Mouse (Mus musculus): ENCODE measurements around the gene Fam184a.
"Not testable (repeated sequence)": the region's sequence is repeated elsewhere in the genome, so short reads cannot be mapped to it uniquely, and the experiment has no call there.

Fam184a gene

DNA sequence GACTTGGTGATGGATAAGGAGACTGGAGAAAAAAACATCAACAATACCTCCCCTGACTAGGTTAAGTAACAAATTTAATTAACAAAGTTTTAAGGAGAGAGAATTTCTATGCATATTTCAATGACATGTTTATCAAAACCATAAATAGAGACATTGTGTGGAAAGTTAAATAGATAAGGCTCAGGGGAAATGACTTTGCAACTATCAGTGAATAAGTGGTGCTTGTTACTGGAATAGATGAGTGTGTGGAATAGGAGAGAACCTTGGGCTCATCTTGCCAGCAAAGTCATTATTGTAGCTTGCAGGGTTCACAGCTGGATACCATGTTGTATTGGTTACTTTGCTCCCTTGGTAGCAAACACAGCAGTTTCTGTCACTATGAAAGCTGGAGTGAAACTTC lies 59.7 kb downstream of the Fam184a start:
- DNase-seq (ENCODE audit: extremely low spot score, low spot score): no peak

DNA sequence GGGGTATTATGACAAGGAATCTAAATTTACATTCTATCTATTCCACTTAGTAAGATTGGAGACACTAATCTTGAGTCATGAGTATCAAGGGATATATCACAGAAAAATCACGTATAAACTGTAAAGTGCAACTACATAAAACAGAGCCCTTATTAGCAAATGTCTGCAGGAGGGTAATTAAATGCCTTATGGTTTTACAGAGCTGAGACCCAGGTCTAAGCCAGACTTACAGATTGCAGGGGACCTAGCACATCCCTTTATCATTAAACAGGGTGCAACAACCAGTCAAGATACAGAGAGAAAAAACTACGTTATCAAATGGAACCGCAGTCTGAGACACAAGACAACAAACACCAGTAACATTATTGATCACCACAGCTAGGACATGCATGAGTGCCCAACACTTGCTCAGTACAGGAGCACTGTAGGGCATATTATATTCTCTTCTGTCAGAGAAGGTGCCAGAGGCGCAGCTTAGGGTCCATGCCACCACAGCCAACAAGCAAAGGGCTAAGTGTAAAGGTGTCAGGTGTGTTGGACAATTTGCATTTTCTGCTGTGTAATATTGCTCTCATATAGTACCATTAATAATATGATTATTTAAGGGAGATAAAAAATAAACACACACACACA lies 61.9 kb downstream of the Fam184a start:
- DNase-seq (ENCODE audit: extremely low spot score, low spot score): no peak

DNA sequence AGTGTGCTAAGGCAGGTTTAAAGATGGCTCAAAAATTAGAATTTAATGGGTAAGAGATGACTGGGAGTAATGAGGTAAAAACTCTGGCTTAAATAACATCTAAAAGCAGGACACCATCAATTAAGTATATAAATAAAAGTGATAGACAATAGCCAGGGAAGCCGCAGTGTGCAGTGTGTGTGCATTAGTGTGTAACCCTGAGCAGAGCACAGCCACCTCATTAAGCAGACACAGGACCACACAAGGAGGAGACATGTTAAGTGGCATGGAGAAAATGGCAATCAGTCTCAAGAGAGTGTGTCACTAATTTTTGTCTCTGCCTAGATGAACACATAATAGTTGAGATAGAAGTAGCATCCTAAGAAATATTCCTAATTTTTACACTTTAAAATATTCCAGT lies 62.4 kb downstream of the Fam184a start:
- DNase-seq (ENCODE audit: extremely low spot score, low spot score): no peak

DNA sequence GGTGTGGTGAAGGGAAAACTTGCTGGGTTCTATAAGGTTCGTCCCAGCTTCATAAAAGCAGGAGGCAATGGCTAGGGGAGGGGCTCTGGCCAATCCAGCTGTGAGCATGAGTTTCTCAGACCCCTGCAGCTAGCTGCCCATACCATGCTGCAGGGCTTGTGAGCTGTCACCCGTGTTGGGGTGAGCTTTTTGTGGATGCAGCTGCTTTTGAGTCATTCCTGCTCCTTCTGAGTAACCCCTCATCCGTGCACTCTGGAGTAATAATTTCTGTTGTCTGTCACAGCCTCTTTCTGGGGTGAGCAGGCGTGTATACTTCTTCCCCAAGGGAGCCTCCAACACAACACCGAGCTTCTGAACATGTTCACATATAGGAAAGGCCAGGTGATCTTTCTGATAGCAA lies 63.0 kb downstream of the Fam184a start:
- DNase-seq (ENCODE audit: extremely low spot score, low spot score): no peak

DNA sequence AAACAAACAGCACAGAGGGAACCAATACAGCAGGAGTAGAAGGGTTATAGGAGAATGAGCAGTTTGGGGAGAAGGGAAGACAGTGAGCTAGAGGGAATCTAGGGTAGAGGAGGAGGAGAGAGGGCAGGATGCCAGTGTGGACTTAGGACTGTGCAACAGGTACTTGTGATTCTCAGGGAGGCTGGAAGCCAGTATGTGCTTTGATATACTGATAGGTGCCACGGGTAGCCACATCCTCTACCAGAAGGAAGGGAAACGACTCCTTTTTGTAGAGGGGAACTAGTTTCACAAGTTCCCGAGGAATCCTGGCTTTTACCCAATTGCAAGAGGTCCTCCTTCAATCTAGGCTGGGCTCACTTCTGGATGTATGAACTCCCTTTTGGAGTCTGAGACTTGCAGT lies 65.1 kb downstream of the Fam184a start:
- no peak for DNase-seq (ENCODE audit: extremely low spot score, low spot score)

DNA sequence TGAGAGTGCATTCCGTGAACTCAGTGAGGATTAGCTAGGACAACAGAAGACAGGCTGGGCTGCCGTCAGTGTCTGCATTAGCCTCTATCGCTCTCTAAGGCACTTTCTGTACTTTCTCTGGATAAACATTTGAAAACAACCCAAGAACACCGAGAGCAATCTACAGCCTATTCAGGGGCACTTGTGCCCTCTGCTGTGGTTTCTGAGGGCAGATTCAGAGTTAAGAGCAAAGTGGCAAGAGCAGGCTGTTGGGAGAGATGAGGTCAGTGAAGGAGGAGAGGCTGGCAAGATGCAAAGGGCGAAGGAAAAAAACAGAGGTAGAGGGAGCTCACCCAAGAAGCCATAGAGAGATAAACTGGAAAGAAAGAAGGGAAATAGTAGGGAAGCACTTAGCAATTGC lies 67.7 kb downstream of the Fam184a start:
- no peak for DNase-seq (ENCODE audit: extremely low spot score, low spot score)

DNA sequence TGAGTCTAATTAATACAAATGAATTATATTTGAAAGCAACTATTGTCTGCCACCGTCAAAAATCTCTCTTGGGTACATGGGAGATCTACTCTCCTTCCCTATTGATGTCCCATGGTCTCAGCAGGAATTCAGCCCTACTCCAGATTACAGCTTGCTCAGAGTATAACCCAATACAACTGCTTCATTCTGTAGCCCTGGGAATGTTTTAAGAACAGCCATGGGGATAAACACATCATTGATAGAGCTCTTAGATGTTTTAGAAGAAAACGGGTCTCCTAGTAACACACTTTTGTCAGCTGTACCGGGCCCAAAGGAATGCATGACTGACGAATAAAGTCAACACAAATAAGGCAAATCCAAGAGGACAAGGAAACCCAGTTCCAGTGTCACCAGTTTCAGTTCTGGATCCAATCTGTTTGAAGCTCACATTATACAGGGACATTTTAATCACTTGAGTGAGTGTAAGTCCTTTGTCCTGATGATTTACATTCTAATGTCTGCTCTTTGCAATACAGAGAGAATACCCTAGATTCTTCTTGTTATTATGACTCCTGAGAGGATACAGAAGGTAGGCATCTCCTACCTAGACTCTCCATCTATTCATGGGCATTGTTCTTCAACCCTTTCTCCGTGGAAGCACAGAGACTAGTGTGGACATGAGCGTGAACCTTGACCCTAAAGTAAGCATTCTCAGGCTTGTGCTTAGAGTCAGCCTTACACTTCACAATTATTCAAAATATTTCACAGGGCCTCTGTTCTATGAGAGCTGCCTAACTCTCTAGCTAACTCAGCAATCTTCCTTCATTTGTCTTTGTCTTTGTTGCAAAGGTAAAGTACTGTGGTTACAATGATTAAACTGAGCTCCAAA lies 71.0 kb downstream of the Fam184a start:
- no peak for DNase-seq (ENCODE audit: extremely low spot score, low spot score)

DNA sequence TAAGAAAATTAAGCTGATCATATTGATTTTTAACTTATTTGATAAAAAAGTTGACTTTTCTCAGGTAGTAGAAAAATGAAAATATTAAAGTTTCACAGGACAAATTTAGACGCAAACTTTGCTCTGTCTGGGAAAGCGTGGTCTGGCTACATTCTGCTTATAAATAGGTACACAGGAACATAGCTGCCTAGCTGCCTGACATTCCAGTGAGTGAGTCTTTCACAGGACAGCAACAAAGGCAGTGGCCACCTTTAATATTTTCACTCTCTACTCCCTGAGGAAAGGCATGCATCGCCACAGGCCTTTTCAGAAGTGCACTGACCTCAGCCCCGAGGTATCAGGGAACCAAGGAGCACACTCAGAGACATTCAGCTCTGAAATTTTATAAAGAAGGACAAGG lies 89.1 kb downstream of the Fam184a start:
- no peak for DNase-seq (ENCODE audit: extremely low spot score, low spot score)

DNA sequence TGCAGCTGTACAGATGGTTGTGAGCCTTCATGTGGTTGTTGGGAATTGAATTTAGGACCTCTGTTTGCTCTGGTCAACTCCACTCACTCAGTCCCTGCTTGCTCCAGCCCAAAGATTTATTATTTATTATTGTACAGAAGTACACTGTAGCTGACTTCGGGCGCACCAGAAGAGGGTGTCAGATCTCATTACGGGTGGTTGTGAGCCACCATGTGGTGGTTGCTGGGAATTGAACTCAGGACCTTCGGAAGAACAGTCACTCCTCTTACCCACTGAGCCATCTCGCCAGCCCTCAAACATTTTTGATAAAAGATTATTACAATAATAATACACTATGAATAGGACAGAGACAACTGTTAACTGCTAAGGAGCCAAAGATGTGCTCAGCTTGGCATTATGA lies 96.7 kb downstream of the Fam184a start:
- DNase-seq (ENCODE audit: extremely low spot score, low spot score): not testable (repeated sequence)

DNA sequence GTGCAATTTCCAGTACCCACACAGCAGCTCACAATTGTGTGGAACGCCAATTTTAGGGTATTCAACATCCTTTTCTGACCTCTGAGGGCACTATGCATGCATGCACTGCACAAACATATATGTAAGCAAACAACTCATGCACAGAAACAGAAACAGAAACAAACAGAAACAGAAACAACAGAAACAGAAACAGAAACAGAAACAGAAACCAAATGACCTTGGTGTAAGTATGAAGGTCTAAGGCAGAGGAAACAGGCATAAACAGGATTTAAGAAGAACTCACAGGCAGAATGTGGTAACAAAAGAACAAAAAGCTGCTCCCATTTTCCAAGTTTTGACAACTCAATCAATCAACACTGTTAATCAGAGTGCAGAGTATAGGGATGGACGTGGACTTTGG lies 100.2 kb downstream of the Fam184a start:
- no peak for DNase-seq (ENCODE audit: extremely low spot score, low spot score)

DNA sequence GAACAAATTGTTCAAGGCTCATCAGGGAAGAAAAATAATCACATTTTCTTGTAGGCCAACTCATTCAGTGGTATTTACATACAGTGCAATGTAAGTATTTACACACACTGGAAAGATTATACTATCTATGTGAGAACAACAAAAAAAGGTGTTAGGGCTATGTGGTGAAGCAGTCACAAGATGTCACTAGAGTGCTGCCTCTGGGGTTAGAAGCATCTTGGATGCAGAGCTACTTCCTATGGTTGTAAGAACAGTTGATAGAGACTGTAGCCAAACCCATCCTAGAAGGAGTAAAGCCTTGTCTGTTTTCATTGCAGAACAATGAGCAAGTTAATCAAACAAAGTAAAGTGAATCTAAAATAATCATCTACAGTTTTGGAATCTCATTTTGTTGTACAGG lies 109.4 kb downstream of the Fam184a start:
- no peak for DNase-seq (ENCODE audit: extremely low spot score, low spot score)

DNA sequence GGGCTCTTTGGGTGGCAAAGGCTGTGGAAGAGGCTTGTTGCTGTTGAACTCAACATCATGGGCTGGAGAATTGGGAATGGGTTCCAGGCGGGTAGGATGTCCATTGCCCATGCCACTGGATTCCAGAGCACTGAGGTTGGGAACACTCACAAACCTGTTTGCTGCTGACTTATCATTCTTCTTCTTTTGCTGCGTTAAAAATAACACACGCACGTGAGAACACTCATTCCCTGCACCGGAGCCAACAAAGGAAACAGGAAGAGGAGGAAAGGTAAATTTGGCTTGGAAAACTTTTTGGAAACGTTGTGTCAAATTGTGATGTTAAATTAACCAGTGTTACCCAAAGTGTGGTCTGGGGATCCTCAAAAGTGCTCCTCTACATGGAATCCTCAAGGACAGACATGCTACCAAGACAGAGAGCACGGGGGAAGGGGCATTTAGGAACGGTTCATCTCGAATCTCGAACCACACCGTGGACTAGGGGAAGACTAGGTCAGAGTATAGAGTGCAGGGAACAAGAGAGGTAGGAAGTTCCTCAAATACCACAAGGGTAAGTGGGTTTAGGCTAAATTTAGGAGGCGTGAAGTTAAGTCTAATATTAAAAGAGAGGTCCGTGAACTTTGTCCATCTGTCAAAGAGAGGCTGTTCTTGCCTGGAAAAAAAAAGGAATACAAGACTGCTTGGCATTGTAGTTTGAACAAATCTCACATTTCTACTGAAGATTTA lies 115.5 kb downstream of the Fam184a start:
- DNase-seq (ENCODE audit: extremely low spot score, low spot score): no peak

DNA sequence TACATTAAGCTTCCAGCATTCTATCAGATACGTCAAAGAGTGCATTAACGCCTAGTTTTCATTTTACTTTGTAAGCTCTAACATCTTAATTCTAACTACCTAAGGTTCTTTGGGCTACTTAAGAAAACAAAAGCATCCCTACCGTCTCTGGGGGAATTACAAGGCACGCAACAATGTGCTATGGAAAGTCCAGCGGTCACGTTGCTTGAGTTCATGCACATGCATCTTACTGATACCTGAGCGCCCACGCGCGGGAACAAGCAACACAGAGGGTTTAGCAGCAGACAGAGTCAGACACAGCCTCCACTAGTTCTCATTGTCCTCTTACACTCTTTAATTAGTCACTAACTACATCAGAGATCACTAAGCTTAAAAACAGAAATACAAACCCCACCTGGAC lies 116.8 kb downstream of the Fam184a start:
- DNase-seq (ENCODE audit: extremely low spot score, low spot score): no peak

DNA sequence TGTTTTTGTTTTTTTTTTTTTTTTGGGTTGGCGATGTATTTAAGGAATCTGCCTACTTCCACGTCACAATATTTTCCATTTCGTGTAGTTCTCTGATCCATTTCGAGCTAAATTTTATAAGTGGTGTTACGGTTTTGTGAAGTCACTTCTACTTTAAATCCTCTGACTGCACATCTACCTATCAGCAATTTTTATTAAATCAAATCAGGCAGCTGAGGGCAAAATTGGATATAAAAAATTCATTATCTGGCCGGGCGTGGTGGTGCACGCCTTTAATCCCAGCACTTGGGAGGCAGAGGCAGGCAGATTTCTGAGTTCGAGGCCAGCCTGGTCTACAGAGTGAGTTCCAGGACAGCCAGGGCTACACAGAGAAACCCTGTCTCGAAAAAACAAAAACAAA lies 120.6 kb downstream of the Fam184a start, which contains the start of gene Mcm9:
Gene Mcm9 (minus strand): TSS at position 101 of the 400 bp plus-strand sequence.
- not testable (repeated sequence) for DNase-seq (ENCODE audit: extremely low spot score, low spot score)

DNA sequence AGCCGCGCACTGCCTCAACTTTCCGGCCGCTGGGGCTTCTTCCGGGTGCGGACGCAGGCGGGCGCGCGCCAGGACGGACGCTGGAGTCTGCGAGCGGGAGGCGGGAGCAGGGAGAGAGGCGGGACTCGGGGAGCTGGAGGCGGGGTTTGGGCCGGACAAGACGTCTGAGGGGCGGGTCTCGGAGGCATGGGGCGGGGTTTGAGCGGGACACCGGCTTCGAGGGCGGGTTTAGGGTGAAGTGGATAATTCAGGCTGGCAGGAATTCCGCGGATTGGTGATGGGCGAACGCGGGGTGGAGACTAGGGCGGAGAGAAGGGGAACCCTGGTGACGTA lies 121.0 kb downstream of the Fam184a start:
- DNase-seq (ENCODE audit: extremely low spot score, low spot score): peak; percentile 97

DNA sequence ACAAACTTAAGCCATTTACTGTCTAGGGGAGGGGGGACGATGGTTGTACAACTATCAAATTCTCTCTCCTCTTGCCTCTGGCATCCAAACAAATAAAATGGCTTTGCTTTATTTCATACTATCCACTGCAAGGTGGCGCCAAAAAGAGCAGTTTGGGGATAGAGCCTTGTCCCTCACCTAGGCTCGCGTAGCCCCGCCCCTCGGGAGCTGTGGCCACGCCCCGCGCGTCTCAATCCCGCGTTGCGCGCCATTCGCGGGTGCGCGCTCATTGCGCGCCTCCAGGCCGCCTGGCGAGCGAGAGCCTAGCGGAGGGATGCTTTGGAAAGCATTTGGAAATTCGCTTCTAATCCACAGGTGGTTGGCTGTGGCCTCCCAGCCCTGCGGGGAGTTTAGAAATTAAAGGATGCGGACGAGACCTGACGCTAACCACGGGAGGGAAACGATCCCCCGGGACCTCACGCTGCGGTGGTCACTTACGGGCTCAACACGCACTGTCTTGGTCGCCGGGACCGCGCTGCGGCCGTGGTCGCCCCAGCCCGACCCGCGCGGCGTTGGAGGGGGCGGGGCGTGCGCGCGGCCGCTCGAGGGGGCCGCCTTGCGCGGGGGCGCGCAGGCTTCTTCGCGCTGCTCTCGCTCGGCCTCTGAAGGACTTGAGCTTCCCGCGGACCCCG lies 121.5 kb downstream of the Fam184a start:
- peak; percentile 86 for DNase-seq (ENCODE audit: extremely low spot score, low spot score)

DNA sequence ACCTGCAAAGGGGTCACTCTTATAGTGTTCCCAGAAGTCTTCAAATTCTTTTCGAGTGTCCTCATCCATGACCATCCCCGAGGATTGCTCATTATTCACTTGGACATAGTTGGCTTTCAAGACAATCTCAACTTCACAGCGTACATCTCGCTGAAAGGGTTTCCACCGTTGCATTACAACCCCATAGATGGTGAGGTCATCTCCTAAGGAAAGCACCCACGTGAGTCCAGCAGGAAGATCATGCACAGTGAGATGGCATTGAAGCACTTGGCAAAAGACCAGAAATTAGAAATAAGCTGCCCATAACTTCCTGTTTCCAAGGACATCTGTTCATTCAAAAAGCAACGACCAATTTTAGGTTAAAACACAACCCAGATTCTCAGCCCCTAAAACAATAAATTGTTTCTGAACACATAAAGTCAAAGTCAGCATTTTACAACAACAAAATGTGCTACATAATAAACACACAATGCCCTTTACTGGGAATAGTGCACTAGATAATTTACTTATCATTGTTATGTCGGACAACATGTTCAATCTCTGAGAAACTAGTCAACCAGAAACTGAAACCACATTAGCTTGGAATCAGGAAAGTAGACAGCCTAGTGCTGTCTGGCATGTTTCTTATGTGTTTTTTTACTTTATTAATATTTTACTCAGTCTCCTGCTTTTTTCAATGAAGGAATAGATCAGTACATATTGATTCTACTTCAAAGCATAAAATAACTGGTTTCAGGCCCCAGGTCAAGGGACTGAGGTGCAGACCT lies 134.9 kb downstream of the Fam184a start:
- DNase-seq (ENCODE audit: extremely low spot score, low spot score): no peak

DNA sequence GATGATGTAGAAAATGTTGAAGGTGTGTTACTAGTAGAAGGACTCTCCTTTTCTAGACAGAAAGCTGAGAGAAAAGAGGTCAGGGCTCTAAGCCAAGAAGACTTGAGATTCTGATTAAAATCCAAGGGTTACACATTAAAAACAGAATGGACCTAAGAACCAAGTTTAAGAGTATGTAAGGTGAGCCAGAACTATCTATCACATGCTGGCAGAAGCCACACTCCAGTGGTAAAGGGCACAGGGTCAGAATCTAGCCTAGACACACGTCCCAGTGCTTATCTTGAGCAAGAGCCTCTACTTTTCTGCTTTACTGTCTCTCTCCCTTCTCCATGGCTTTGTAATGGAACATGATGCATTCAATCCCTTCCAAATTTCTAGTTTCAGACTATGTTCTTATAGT lies 137.0 kb downstream of the Fam184a start:
- DNase-seq (ENCODE audit: extremely low spot score, low spot score): no peak

DNA sequence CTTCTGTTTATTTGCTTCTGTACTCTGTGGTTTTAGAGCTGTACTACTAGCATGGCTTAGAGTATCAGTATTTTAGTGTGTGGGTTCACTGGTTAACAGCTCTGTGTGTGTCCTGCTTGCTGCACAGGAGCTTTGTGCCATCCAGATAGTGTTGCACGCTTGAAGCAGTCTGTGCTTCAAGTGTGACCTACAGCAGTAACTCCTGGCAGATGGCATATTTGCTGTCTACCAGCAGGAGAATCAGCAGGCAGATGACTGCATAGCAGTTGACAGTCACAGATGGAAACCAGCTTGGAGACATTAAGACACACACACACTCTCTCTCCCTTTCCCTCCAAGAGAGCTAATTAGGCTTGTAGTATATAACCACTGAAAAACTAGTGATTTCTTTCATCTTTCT lies 138.8 kb downstream of the Fam184a start:
- DNase-seq (ENCODE audit: extremely low spot score, low spot score): no peak

DNA sequence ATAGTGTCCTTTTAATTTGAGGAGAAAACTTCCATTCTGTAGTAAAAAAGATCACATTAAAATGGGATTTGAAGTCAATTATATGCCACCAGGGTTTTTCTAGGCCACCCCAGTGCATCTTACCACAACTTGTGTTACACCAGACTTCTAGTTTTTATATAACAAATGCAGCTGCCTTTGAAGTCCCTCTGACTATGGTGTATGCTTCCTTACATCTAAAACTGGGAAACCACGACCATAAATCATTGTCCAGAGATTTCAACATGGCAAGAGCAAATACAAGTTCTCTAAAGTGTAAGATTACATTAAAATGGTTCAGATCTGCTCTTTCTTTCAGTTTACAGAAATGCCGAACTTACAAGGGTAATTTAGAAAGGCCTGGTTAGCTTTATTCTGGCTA lies 142.6 kb downstream of the Fam184a start:
- DNase-seq (ENCODE audit: extremely low spot score, low spot score): no peak

DNA sequence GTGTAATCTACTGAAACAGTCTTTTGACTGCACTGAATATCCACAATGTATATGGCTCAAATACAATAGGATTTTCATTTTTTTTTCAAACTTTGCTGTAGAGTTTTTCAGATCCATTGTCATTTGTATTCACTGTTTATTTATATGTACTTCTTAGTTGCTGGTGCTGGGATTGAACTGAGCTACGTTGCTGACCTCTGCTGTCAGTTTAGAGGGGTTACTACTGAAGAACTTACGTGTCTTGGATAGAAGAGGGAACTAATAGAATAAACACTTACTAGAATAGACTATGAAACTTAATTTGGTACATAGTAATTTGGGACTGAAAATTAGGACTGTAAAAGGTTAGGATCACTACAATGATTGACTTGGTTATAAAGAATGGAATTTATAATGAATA lies 145.6 kb downstream of the Fam184a start:
- no peak for DNase-seq (ENCODE audit: extremely low spot score, low spot score)
